In the genomic region with DNA sequence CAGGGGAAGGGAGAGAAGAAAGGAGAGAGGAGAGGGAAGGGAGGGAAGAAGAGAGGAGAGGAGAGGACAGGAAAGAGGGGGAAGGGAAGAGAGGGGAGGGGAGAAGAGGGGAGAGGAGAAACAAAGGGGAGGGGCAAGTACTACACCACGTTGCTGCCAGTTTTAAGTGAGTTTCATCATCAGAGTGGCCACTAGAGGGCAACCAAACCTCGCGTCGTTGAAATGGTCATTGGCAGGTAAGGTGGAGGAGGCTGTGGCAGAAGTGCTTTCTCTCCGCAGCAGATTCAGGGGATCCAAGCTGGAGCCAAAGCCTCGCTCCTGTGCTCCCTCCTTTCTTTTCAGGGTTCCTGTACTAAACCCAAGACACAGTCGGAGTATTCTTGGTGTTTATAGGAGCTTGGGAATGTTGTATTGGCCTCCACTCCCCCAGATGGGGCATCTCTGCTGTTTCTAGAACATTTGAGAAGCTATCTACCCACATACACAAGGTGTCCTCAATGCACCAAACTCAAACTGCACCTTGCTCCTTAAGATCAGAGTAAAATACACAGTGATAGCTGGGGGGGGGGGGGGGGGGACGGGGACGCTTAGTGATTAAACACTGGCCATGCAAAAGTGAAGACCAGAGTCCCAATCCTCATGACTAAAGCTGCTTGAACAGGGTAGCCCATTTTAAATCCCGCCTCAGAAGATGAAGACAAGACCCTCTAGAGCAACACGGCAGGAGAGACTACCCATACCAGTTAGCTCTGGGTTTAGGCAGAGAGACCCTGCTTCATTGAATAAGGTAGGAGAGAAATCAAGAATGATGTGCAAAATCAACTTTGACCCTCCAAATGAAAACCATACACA, we compare ENCODE assay signal across 8 mouse cellular contexts. TPM values are rescaled to one million over a fixed set of nuclear protein-coding genes. Genes with fewer than 3 reads are reported as not detected.
DNase-seq lines count a peak whose midpoint lies in the region; ATAC-seq and TF ChIP-seq lines count a peak whose summit lies in the region.

No protein-coding gene starts in this region.

- TF ChIP-seq POLR2A in CH12.LX (IDR thresholded peaks at IDR 0.05; ENCODE audit: low read depth, low read length) = no peak

- no peak overlapping the region for H3K27ac ChIP-seq in CH12.LX (ENCODE audit: insufficient read depth, low read depth)
- H3K27ac ChIP-seq in forebrain, embryonic 10.5 days = no peak overlapping the region
- no peak overlapping the region for H3K27ac ChIP-seq in heart, embryonic 15.5 days
- H3K27ac ChIP-seq in liver, embryonic 12.5 days = peak overlapping the region; percentile 37; the same call in 1 of the 2 replicates
- H3K27ac ChIP-seq in stomach, embryonic 14.5 days (ENCODE audit: low read length) = no peak overlapping the region

- no peaks in the 10 kb centered on the region for H3K9me3 ChIP-seq in CH12.LX (replicated peaks; ENCODE audit: low read length)
- no peaks in the 10 kb centered on the region for H3K9me3 ChIP-seq in forebrain, embryonic 10.5 days
- no peaks in the 10 kb centered on the region for H3K9me3 ChIP-seq in heart, embryonic 15.5 days (replicated peaks)
- no peaks in the 10 kb centered on the region; the same call in 1 of the 2 replicates for H3K9me3 ChIP-seq in liver, embryonic 12.5 days (replicated peaks)
- no peaks in the 10 kb centered on the region for H3K9me3 ChIP-seq in stomach, embryonic 14.5 days (ENCODE audit: control insufficient read depth, low read depth, low read length)

- peak overlapping the region in 1 of 3 experiments; percentile 20 for H3K4me3 ChIP-seq in CH12.LX (replicated peaks in 1 of 3; ENCODE audit: low read depth in 2 of 3, low read length in 2 of 3, poor library complexity in 1 of 3)
- no peak overlapping the region for H3K4me3 ChIP-seq in forebrain, embryonic 10.5 days
- H3K4me3 ChIP-seq in heart, embryonic 15.5 days = no peak overlapping the region
- H3K4me3 ChIP-seq in liver, embryonic 12.5 days = no peak overlapping the region
- H3K4me3 ChIP-seq in stomach, embryonic 14.5 days (ENCODE audit: low read depth, low read length) = no peak overlapping the region

- TF ChIP-seq EP300 in CH12.LX (IDR thresholded peaks at IDR 0.05; ENCODE audit: low read length) = no peak; the same call in 1 of the 2 replicates

- H3K9ac ChIP-seq in CH12.LX (ENCODE audit: insufficient read depth, low read depth) = peak overlapping the region; percentile 9; the same call in 1 of the 2 replicates
- no peak overlapping the region for H3K9ac ChIP-seq in heart, embryonic 15.5 days
- peak overlapping the region; percentile 42; the same call in 1 of the 2 replicates for H3K9ac ChIP-seq in liver, embryonic 12.5 days
- no peak overlapping the region for H3K9ac ChIP-seq in stomach, embryonic 14.5 days (replicated peaks; ENCODE audit: low read depth, low read length)

- peak overlapping the region; percentile 80 for H3K4me2 ChIP-seq in CH12.LX (ENCODE audit: insufficient read depth, low read depth, poor library complexity, severe bottlenecking)
- H3K4me2 ChIP-seq in heart, embryonic 15.5 days = peak overlapping the region; percentile 34
- H3K4me2 ChIP-seq in liver, embryonic 12.5 days = peak overlapping the region; percentile 54
- H3K4me2 ChIP-seq in stomach, embryonic 14.5 days (replicated peaks; ENCODE audit: low read depth, low read length) = peak overlapping the region; percentile 20; the same call in 1 of the 2 replicates

- in situ Hi-C loops in CH12.LX (cut with MboI; ENCODE audit: low pct_ligation_motif_present, low pct_unique_long_range_greater_than_20kb, low sequenced_read_pairs) = no loop called here

- H3K27me3 ChIP-seq in CH12.LX (replicated peaks) = no peaks in the 10 kb centered on the region
- H3K27me3 ChIP-seq in forebrain, embryonic 10.5 days (ENCODE audit: poor library complexity, severe bottlenecking) = peaks cover 15% of the 10 kb centered on the region
- H3K27me3 ChIP-seq in heart, embryonic 15.5 days = peaks cover 13% of the 10 kb centered on the region
- H3K27me3 ChIP-seq in liver, embryonic 12.5 days (replicated peaks) = peaks cover 2% of the 10 kb centered on the region
- no peaks in the 10 kb centered on the region for H3K27me3 ChIP-seq in stomach, embryonic 14.5 days (ENCODE audit: control insufficient read depth, insufficient read depth, low read length)

- TF ChIP-seq CTCF in CH12.LX (conservative IDR thresholded peaks at IDR 0.05 in 1 of 2, IDR thresholded peaks at IDR 0.05 in 1 of 2; ENCODE audit: low read depth in 2 of 2, low read length in 2 of 2) = peak; percentile 75 to 93

- DNase-seq in CH12.LX (ENCODE audit: extremely low read depth) = peak; percentile 92
- peak; percentile 89 for DNase-seq in c-Kit-positive CD71-negative TER-119-negative erythroid progenitor cells, embryonic 14.5 days (ENCODE audit: low read depth)
- peak; percentile 81 for DNase-seq in forebrain, embryonic 10.5 days (ENCODE audit: extremely low spot score, low spot score)
- peak; percentile 89 for DNase-seq in kidney, postnatal 14 days
- peak; percentile 77 to 85 for DNase-seq in natural killer cell, adult 2 months (ENCODE audit: low spot score in 2 of 2)

- 16% methylated on average over 11 of the region's 11 CpGs for WGBS in forebrain, embryonic 10.5 days
- WGBS in heart, embryonic 15.5 days = 12% methylated on average over 11 of the region's 11 CpGs
- WGBS in liver, embryonic 12.5 days (ENCODE audit: insufficient replicate concordance) = 14% methylated on average over 11 of the region's 11 CpGs
- 12% methylated on average over 11 of the region's 11 CpGs for WGBS in stomach, embryonic 14.5 days

- peak; percentile 55; the same call in 1 of the 2 replicates for ATAC-seq in heart, embryonic 15.5 days (replicated peaks; ENCODE audit: insufficient number of reproducible peaks, insufficient read depth, low FRiP score, low read depth)
- peak; percentile 60 for ATAC-seq in liver, embryonic 12.5 days
- ATAC-seq in stomach, embryonic 14.5 days (ENCODE audit: insufficient number of reproducible peaks, insufficient read depth, low FRiP score, low read depth) = peak; percentile 42; the same call in 1 of the 2 replicates

- H3K79me2 ChIP-seq in CH12.LX (replicated peaks; ENCODE audit: control insufficient read depth, extremely low read depth, insufficient read depth, poor library complexity, severe bottlenecking) = no peaks in the 10 kb centered on the region

- peaks cover 0 to 30% of the 10 kb centered on the region in 2 experiments; a peak in 2 of 4 replicates for H3K4me1 ChIP-seq in CH12.LX (ENCODE audit: control insufficient read depth in 1 of 2, insufficient read depth in 2 of 2)
- H3K4me1 ChIP-seq in forebrain, embryonic 10.5 days = peaks cover 13% of the 10 kb centered on the region
- H3K4me1 ChIP-seq in heart, embryonic 15.5 days (replicated peaks) = peaks cover 10% of the 10 kb centered on the region
- H3K4me1 ChIP-seq in liver, embryonic 12.5 days = peaks cover 53% of the 10 kb centered on the region
- no peaks in the 10 kb centered on the region for H3K4me1 ChIP-seq in stomach, embryonic 14.5 days (ENCODE audit: control insufficient read depth, insufficient read depth, low read length)

- H3K36me3 ChIP-seq in CH12.LX (replicated peaks in 1 of 2; ENCODE audit: control insufficient read depth in 1 of 2, insufficient read depth in 1 of 2, low read length in 1 of 2) = no peaks in the 10 kb centered on the region
- H3K36me3 ChIP-seq in forebrain, embryonic 10.5 days (replicated peaks) = no peaks in the 10 kb centered on the region
- no peaks in the 10 kb centered on the region for H3K36me3 ChIP-seq in heart, embryonic 15.5 days
- H3K36me3 ChIP-seq in liver, embryonic 12.5 days = no peaks in the 10 kb centered on the region
- no peaks in the 10 kb centered on the region for H3K36me3 ChIP-seq in stomach, embryonic 14.5 days (ENCODE audit: control insufficient read depth, insufficient read depth, low read length)

- peak; percentile 90 for TF ChIP-seq RAD21 in CH12.LX (IDR thresholded peaks at IDR 0.05; ENCODE audit: low read depth, low read length)

- dilution Hi-C loops in CH12.LX (cut with MboI; ENCODE audit: extremely low pct_ligation_motif_present, extremely low pct_unique_long_range_greater_than_20kb, low sequenced_read_pairs) = no loop called here

TF ChIP-seq in CH12.LX, 34 proteins besides CTCF, POLR2A, EP300 and RAD21 (continues in another document):
- TF ChIP-seq ZNF384 (IDR thresholded peaks at IDR 0.05; ENCODE audit: low read depth, low read length) (no peak), IRF4 (IDR thresholded peaks at IDR 0.05; ENCODE audit: low read depth, low read length) (peak; percentile 42; the same call in 1 of the 2 replicates), MAFK (IDR thresholded peaks at IDR 0.05; ENCODE audit: insufficient replicate concordance, low read length) (no peak), UBTF (IDR thresholded peaks at IDR 0.05; ENCODE audit: low read depth, low read length) (no peak), USF1 (IDR thresholded peaks at IDR 0.05; ENCODE audit: low read depth, low read length) (no peak)

RNA-seq across cellular contexts. Expression of gene Plek2, which starts 11.7 kb away (rescaled TPM):
- total RNA-seq in CH12.LX (2012; rRNA removed) = 0.85 and 1.1 TPM in 2 replicates
- not detected in 2 replicates for total RNA-seq in CH12.LX (2014; rRNA removed)
- polyA plus RNA-seq in CH12.LX (2012; ENCODE audit: insufficient read length, low read depth) = 0.30 TPM in 1 of 2 replicates, not detected in the other
- polyA plus RNA-seq in forebrain, embryonic 10.5 days (2016; fragmentation: Nextera tagmentation; extraction: Ambion mirVana) = 3.1 and 3.6 TPM in 2 replicates
- polyA plus RNA-seq in heart, embryonic 15.5 days (2015; fragmentation: Nextera tagmentation; extraction: Ambion mirVana) = 2.1 and 2.7 TPM in 2 replicates
- 53.6 and 55.0 TPM in 2 replicates for polyA plus RNA-seq in liver, embryonic 12.5 days (2016; fragmentation: Nextera tagmentation; extraction: Ambion mirVana)
- 21.0 and 23.7 TPM in 2 replicates for polyA plus RNA-seq in stomach, embryonic 14.5 days (2014; fragmentation: Nextera tagmentation; extraction: Ambion mirVana)

RNA-seq across cellular contexts. Expression of gene Eif2s1, which starts 56.8 kb away (rescaled TPM):
- total RNA-seq in CH12.LX (2012; rRNA removed) (124 and 170 TPM in 2 replicates), CH12.LX (2014; rRNA removed) (351 and 442 TPM in 2 replicates)
- 196 and 197 TPM in 2 replicates for polyA plus RNA-seq in CH12.LX (2012; ENCODE audit: insufficient read length, low read depth)
- 323 and 333 TPM in 2 replicates for polyA plus RNA-seq in forebrain, embryonic 10.5 days (2016; fragmentation: Nextera tagmentation; extraction: Ambion mirVana)
- 128 and 143 TPM in 2 replicates for polyA plus RNA-seq in heart, embryonic 15.5 days (2015; fragmentation: Nextera tagmentation; extraction: Ambion mirVana)
- polyA plus RNA-seq in liver, embryonic 12.5 days (2016; fragmentation: Nextera tagmentation; extraction: Ambion mirVana) = 266 and 283 TPM in 2 replicates
- 190 and 198 TPM in 2 replicates for polyA plus RNA-seq in stomach, embryonic 14.5 days (2014; fragmentation: Nextera tagmentation; extraction: Ambion mirVana)

RNA-seq across cellular contexts. Expression of gene Atp6v1d, which starts 57.0 kb away (rescaled TPM):
- 28.4 and 30.0 TPM in 2 replicates for total RNA-seq in CH12.LX (2012; rRNA removed)
- 65.6 and 70.5 TPM in 2 replicates for total RNA-seq in CH12.LX (2014; rRNA removed)
- 39.2 and 74.0 TPM in 2 replicates for polyA plus RNA-seq in CH12.LX (2012; ENCODE audit: insufficient read length, low read depth)
- polyA plus RNA-seq in forebrain, embryonic 10.5 days (2016; fragmentation: Nextera tagmentation; extraction: Ambion mirVana) = 61.4 and 69.3 TPM in 2 replicates
- 63.4 and 71.2 TPM in 2 replicates for polyA plus RNA-seq in heart, embryonic 15.5 days (2015; fragmentation: Nextera tagmentation; extraction: Ambion mirVana)
- polyA plus RNA-seq in liver, embryonic 12.5 days (2016; fragmentation: Nextera tagmentation; extraction: Ambion mirVana) = 37.2 and 37.4 TPM in 2 replicates
- polyA plus RNA-seq in stomach, embryonic 14.5 days (2014; fragmentation: Nextera tagmentation; extraction: Ambion mirVana) = 68.3 and 72.9 TPM in 2 replicates

Comparison
In these comparisons a context has a peak if more than half of its experiments do, and no peak if none do; other contexts are left out.
1. H3K4me2 ChIP-seq: peak in every context shown above with its lines; median percentile 80 in CH12.LX; 54 in liver, embryonic 12.5 days; 34 in heart, embryonic 15.5 days; 20 in stomach, embryonic 14.5 days.
2. H3K9ac ChIP-seq: peak in CH12.LX (single experiment) and liver, embryonic 12.5 days (single experiment); none in heart, embryonic 15.5 days (single experiment) and stomach, embryonic 14.5 days (single experiment).
3. Peak in every context shown above with its lines, with median percentiles within 50 percentile points of each other: DNase-seq and ATAC-seq.